Mouse (Mus musculus): ENCODE measurements around the gene Bst1.

DNA sequence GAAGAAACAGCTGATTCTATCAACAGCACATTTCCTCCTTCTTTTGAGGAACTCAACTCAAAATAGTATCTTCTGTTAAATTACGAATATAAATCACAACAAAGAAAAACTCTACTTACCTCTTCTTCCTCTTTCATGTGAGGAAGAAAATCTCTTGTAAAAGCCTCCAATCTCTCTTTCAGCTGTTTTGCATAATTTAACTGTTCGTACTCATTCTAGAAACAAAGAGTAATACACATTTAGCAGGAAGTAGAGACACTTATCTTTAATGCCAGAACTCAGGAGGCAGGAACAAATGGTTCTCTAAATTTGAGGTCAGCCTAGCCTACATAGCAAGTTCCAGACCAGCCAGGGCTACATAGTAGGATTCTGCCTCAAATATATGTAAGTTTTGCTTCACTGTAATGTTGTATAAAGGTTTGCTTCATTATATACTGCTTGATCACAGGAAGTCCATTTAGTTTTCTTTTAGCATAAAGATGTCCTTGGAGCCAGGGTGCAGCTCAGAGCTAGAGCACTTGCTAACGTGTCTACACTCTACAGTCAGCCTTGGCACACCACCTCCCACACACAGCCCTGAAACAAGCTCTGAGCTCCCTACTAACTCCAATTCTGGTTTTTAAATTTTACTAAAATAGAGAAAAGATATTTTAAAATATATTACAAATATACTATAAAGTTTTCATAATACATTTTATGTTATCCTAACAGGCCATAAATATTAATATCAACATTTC lies 47.9 kb upstream of the Bst1 start:
- TF ChIP-seq CTCF (IDR thresholded peaks at IDR 0.05; ENCODE audit: borderline replicate concordance, insufficient read depth, low read length) (no peak), POLR2A (IDR thresholded peaks at IDR 0.05; ENCODE audit: low read depth, low read length) (no peak)
